Mouse (Mus musculus) hindbrain, embryonic 11.5 days (tissue): Measurements from ENCODE around the gene Foxc2. TPM values are rescaled to one million over a fixed set of nuclear protein-coding genes. Genes with fewer than 3 reads are reported as not detected.

Experiments used
- ATAC-seq: fragments of 200-750 bp; cut with Nextera tagmentation; 2 replicates; pipeline ENCODE4 v1.8.0; 2017; ENCODE audit warnings: mild to moderate bottlenecking, moderate TSS enrichment, moderate library complexity; ENCODE audit not compliant: low FRiP score
- DNase-seq: peaks from one replicate; pipeline ENCODE4 v3.0.0-alpha.2; 2015; ENCODE audit warnings: low spot score
- H3K27ac ChIP-seq: fragments of 300-500 bp; sonication (generic); 2 replicates; pipeline ENCODE4 v1.5.1; 2014; ENCODE audit warnings: mild to moderate bottlenecking, low read depth, low read length
- H3K27me3 ChIP-seq: fragments of 300-500 bp; sonication (generic); 2 replicates; pipeline ENCODE4 v1.6.1; 2014; ENCODE audit warnings: mild to moderate bottlenecking, low read length, moderate library complexity, mixed read lengths; ENCODE audit not compliant: control insufficient read depth, insufficient read depth
- H3K36me3 ChIP-seq: fragments of 300-500 bp; sonication (generic); 2 replicates; pipeline ENCODE4 v1.6.1; 2014; ENCODE audit warnings: mild to moderate bottlenecking, low read length, moderate library complexity, mixed read lengths; ENCODE audit not compliant: control insufficient read depth, insufficient read depth
- H3K4me1 ChIP-seq: fragments of 300-500 bp; sonication (generic); replicated peaks from 2 replicates; pipeline ENCODE4 v1.6.1; 2014; ENCODE audit warnings: low read length, mixed read lengths; ENCODE audit not compliant: control insufficient read depth, insufficient read depth
- H3K4me2 ChIP-seq: fragments of 300-500 bp; sonication (generic); replicated peaks from 2 replicates; pipeline ENCODE4 v1.6.1; 2014; ENCODE audit warnings: mild to moderate bottlenecking, low read depth, low read length
- H3K4me3 ChIP-seq: fragments of 300-500 bp; sonication (generic); 2 replicates; pipeline ENCODE4 v1.5.1; 2014; ENCODE audit warnings: low read depth, low read length
- H3K9ac ChIP-seq: fragments of 300-500 bp; sonication (generic); 2 replicates; pipeline ENCODE4 v1.6.1; 2014; ENCODE audit warnings: low read depth, low read length
- H3K9me3 ChIP-seq: fragments of 300-500 bp; sonication (generic); 2 replicates; pipeline ENCODE4 v1.6.1; 2016; ENCODE audit warnings: low read length; ENCODE audit not compliant: control insufficient read depth
- WGBS: fragments of 180-500 bp; shearing (Covaris S2); extraction: QIAGEN DNeasy Blood & Tissue Kit; methylation state at CpG from one replicate; pipeline ENCODE4 v1.1.7; 2014; 5-methylcytosine and 5-hydroxymethylcytosine counted together
- polyA plus RNA-seq: library from polyadenylated mRNA; unstranded; fragments of >200 nt; fragmentation: Nextera tagmentation; extraction: Ambion mirVana; gene quantifications from 2 replicates; pipeline ENCODE4 v1.2.1, GENCODE M21; 2014

Gene Foxc2
- polyA plus RNA-seq, 1 experiment from 2014 or later, result 8.0 TPM

- Histone ChIP-seq H3K9ac (no peak overlapping the region), H3K27ac (no peak overlapping the region), H3K27me3 (peaks cover 99% of the 10 kb centered on the region), H3K9me3 (no peaks in the 10 kb centered on the region), H3K36me3 (no peaks in the 10 kb centered on the region), H3K4me2 (no peak overlapping the region), H3K4me3 (no peak overlapping the region), H3K4me1 (peaks cover 8% of the 10 kb centered on the region; the same call in 1 of the 2 replicates)
- ATAC-seq, result no peak
- DNase-seq, result peak; percentile 44
- 4% methylated on average over 14 of the region's 14 CpGs for WGBS
Observed at GRCm38 (mm10) chr8:121078721-121079120, 37.2 kb upstream of the Foxc2 start.

GRCm38 (mm10) chr8:121079201-121079600 lies 36.8 kb upstream of the Foxc2 start:
- H3K9me3 ChIP-seq, result no peaks in the 10 kb centered on the region
- no peak for ATAC-seq
- H3K27ac ChIP-seq, result no peak overlapping the region
- no peak overlapping the region for H3K4me2 ChIP-seq
- peak; percentile 52 for DNase-seq
- 1% methylated on average over 7 of the region's 7 CpGs for WGBS
- peaks cover 99% of the 10 kb centered on the region for H3K27me3 ChIP-seq
- H3K9ac ChIP-seq, result no peak overlapping the region
- no peaks in the 10 kb centered on the region for H3K36me3 ChIP-seq
- H3K4me1 ChIP-seq, result peaks cover 9% of the 10 kb centered on the region
- H3K4me3 ChIP-seq, result no peak overlapping the region

GRCm38 (mm10) chr8:121079944-121080343 lies 36.0 kb upstream of the Foxc2 start:
- Histone ChIP-seq H3K4me1 (peaks cover 13% of the 10 kb centered on the region), H3K36me3 (no peaks in the 10 kb centered on the region), H3K9me3 (no peaks in the 10 kb centered on the region), H3K9ac (no peak overlapping the region), H3K27ac (no peak overlapping the region), H3K27me3 (peaks cover 99% of the 10 kb centered on the region), H3K4me2 (no peak overlapping the region), H3K4me3 (no peak overlapping the region)
- ATAC-seq, result no peak
- no peak for DNase-seq
- WGBS, result 2% methylated on average over 12 of the region's 12 CpGs

- H3K4me1 ChIP-seq, result peaks cover 13% of the 10 kb centered on the region
- H3K27ac ChIP-seq, result no peak overlapping the region
- under 1% methylated on average over 49 of the region's 49 CpGs for WGBS
- DNase-seq (peak; percentile 56), ATAC-seq (no peak)
- no peaks in the 10 kb centered on the region for H3K36me3 ChIP-seq
- no peak overlapping the region for H3K4me3 ChIP-seq
- no peak overlapping the region for H3K4me2 ChIP-seq
- peaks cover 99% of the 10 kb centered on the region for H3K27me3 ChIP-seq
- H3K9ac ChIP-seq, result no peak overlapping the region
- H3K9me3 ChIP-seq, result no peaks in the 10 kb centered on the region
Observed at GRCm38 (mm10) chr8:121080361-121081090, 35.4 kb upstream of the Foxc2 start.

DNA sequence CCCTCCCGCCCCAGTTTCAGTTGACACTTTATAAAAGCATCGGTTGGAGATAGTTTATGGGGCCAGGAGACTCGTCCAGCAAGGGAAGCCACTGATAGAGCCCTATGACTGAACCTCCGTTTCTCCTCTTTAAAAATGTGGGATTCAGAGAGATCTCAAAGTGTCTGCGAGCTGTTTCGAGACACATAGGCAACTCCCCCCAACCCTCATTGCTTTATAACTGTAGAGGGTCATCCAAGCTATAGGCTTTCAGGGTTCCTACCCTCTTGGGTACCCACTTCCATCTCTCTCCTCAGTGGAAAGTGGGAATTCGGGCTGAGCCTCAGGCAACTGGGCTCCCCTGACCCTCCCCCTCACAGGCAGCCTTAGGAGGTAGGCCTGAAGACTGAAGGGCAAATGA lies 34.6 kb upstream of the Foxc2 start:
- WGBS, result 2% methylated on average over 7 of the region's 7 CpGs
- H3K4me3 ChIP-seq, result no peak overlapping the region
- peak; percentile 36 for DNase-seq

DNA sequence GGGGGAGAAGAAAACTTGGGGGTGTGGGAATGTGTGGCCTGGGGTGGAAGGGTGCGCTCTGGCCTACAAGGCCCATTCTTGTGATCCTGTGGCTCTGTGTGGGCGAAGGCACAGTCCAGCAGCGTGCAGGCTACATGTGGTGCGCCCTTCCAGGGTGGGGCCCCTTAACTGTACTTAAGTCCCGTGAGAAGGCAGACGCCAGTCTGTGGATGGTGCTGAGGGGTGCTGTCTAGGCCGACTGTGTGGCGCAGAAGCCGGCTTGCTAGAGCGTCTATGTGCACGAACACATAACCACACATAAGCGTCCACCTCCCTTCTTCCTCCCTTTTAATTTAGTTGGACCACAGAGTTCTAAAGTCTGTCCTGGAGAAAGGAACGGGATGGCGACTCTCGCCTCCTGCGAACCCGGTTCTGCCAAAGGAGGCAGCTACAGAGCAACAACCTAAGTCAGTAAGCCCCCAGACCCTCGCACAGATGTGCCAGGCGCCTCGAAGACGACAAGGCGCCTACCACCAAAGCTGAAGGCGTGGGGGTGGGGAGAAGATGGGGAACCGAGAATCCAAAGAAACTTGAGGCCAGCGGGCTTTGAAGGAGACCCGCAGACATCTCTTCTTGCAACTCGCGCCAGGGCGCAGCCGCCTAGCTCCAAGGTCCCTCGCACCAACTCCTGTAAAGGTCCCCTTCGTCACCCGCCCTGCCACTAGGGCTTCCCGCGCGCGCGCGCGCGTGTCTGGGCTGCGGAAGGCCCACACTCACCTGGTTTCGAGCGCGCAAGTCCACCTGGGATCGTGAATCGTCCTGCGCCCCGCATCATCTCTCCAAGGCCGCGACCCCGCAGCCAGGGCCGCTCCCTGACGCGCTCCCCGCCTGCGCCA lies 33.5 kb upstream of the Foxc2 start:
- no peak overlapping the region for H3K27ac ChIP-seq
- peak overlapping the region; percentile 37 for H3K4me3 ChIP-seq
- ATAC-seq (no peak), DNase-seq (peak; percentile 60)
- H3K9me3 ChIP-seq, result no peaks in the 10 kb centered on the region
- H3K27me3 ChIP-seq, result peaks cover 99% of the 10 kb centered on the region
- H3K36me3 ChIP-seq, result no peaks in the 10 kb centered on the region
- peak overlapping the region; percentile 84 for H3K4me2 ChIP-seq
- no peak overlapping the region for H3K9ac ChIP-seq
- under 1% methylated on average over 57 of the region's 57 CpGs for WGBS
- peaks cover 13% of the 10 kb centered on the region for H3K4me1 ChIP-seq

More for the DNA sequence above, 34.6 kb upstream of the Foxc2 start:
- no peak overlapping the region for H3K4me2 ChIP-seq
- H3K36me3 ChIP-seq, result no peaks in the 10 kb centered on the region
- no peak for ATAC-seq
- no peaks in the 10 kb centered on the region for H3K9me3 ChIP-seq
- peaks cover 13% of the 10 kb centered on the region for H3K4me1 ChIP-seq
- H3K27ac ChIP-seq, result no peak overlapping the region
- peaks cover 99% of the 10 kb centered on the region for H3K27me3 ChIP-seq
- H3K9ac ChIP-seq, result no peak overlapping the region

- H3K9ac ChIP-seq, result no peak overlapping the region
- no peak; the same call in 1 of the 2 replicates for ATAC-seq
- H3K27me3 ChIP-seq, result peaks cover 95% of the 10 kb centered on the region
- peak overlapping the region; percentile 37 for H3K4me3 ChIP-seq
- no peak overlapping the region for H3K27ac ChIP-seq
- peak overlapping the region; percentile 84 for H3K4me2 ChIP-seq
- peak; percentile 76 for DNase-seq
- no peaks in the 10 kb centered on the region for H3K9me3 ChIP-seq
- no peaks in the 10 kb centered on the region for H3K36me3 ChIP-seq
- under 1% methylated on average over 89 of the region's 89 CpGs for WGBS
- H3K4me1 ChIP-seq, result peaks cover 13% of the 10 kb centered on the region
Observed at GRCm38 (mm10) chr8:121083093-121083935, 32.7 kb upstream of the Foxc2 start.

DNA sequence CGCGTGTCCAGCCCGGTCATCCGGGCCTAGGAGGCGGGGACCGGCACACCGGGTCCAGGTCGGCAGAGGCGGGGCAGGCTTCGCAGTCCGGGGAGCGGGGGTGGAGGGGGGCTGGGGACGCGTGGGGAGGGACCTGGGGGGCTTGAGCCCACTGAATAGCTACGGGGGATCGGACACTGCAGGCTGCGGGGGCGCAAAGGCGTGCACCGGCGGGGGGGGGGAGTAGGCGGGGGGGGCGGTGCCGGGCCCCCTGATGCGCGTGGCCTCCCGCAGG lies 32.1 kb upstream of the Foxc2 start:
- H3K4me3 ChIP-seq, result peak overlapping the region; percentile 37
- H3K36me3 ChIP-seq, result no peaks in the 10 kb centered on the region
- H3K27me3 ChIP-seq, result peaks cover 96% of the 10 kb centered on the region
- DNase-seq (no peak), ATAC-seq (no peak)
- no peak overlapping the region for H3K9ac ChIP-seq
- peak overlapping the region; percentile 84 for H3K4me2 ChIP-seq
- H3K9me3 ChIP-seq, result no peaks in the 10 kb centered on the region
- WGBS, result 0% methylated on average over 13 of the region's 27 CpGs
- H3K4me1 ChIP-seq, result peaks cover 13% of the 10 kb centered on the region
- H3K27ac ChIP-seq, result no peak overlapping the region
